Mouse (Mus musculus): ENCODE measurements around the gene Dnah8. TPM values are rescaled to one million over a fixed set of nuclear protein-coding genes. Genes with fewer than 3 reads are reported as not detected.

Dnah8 gene
- polyA plus RNA-seq, 1 experiment from 2014 or later, result 0.35 TPM

DNA sequence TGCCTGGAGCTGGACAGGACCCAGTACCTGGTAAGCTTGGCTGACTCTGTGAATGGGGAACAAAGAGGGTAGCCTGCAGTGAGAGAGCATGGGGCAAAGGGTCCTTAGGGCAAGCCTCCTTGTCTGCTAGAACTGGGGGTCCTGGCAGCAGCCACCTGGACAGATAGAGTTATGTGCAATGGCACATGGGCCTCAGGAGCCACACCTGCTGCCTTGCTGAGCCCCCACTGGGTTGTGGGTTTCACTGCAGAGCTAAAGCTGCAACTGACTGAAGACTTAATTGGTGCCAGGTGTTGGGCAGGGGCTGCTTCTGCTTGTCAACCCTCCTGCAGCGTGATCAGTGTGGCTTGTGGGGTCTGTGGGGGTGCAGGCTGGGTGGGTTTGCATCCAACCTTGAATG lies 267.9 kb downstream of the Dnah8 start:
- Histone ChIP-seq H3K9ac (ENCODE audit: low read depth, low read length) (no peak overlapping the region), H3K9me3 (ENCODE audit: control insufficient read depth) (no peaks in the 10 kb centered on the region), H3K4me3 (ENCODE audit: low read depth, low read length) (no peak overlapping the region), H3K27me3 (replicated peaks; ENCODE audit: control insufficient read depth, insufficient read depth, low read length) (no peaks in the 10 kb centered on the region), H3K36me3 (ENCODE audit: control insufficient read depth, insufficient read depth) (no peaks in the 10 kb centered on the region), H3K4me2 (replicated peaks; ENCODE audit: low read depth) (no peak overlapping the region), H3K27ac (ENCODE audit: low read depth, low read length) (no peak overlapping the region), H3K4me1 (replicated peaks; ENCODE audit: control insufficient read depth, insufficient read depth, low read length) (no peaks in the 10 kb centered on the region)
- ATAC-seq, result no peak
- no peak for TF ChIP-seq CTCF (IDR thresholded peaks at IDR 0.05; ENCODE audit: low read depth)
- 47% methylated on average over 1 of the region's 1 CpGs for WGBS

DNA sequence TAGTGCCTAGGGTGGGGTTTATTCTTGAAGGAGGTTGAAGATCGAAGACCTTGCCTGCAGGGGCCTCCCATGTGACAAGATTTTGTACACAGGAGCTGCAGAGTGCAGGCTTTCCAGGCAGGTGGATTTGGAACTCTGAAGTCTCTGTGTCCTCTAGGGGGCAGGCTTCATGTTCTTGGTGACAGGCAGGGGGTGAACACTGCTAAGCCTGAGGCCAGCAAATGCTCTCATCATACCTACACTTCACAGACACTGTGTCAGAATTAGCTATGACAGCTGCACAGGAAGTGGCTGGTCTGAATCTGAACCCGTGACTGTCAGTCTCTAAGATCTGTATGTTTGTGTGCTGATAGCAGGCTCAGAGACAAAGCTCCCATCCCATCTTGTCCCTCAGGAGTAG lies 268.6 kb downstream of the Dnah8 start:
- H3K4me2 ChIP-seq (replicated peaks; ENCODE audit: low read depth), result no peak overlapping the region
- ATAC-seq, result no peak
- TF ChIP-seq CTCF (IDR thresholded peaks at IDR 0.05; ENCODE audit: low read depth), result peak; percentile 49
- no peak overlapping the region for H3K27ac ChIP-seq (ENCODE audit: low read depth, low read length)
- WGBS, result 21% methylated on average over 2 of the region's 2 CpGs
- H3K4me3 ChIP-seq (ENCODE audit: low read depth, low read length), result no peak overlapping the region
- H3K9me3 ChIP-seq (ENCODE audit: control insufficient read depth), result no peaks in the 10 kb centered on the region
- H3K27me3 ChIP-seq (replicated peaks; ENCODE audit: control insufficient read depth, insufficient read depth, low read length), result no peaks in the 10 kb centered on the region
- H3K4me1 ChIP-seq (replicated peaks; ENCODE audit: control insufficient read depth, insufficient read depth, low read length), result no peaks in the 10 kb centered on the region
- H3K9ac ChIP-seq (ENCODE audit: low read depth, low read length), result no peak overlapping the region
- no peaks in the 10 kb centered on the region for H3K36me3 ChIP-seq (ENCODE audit: control insufficient read depth, insufficient read depth)

DNA sequence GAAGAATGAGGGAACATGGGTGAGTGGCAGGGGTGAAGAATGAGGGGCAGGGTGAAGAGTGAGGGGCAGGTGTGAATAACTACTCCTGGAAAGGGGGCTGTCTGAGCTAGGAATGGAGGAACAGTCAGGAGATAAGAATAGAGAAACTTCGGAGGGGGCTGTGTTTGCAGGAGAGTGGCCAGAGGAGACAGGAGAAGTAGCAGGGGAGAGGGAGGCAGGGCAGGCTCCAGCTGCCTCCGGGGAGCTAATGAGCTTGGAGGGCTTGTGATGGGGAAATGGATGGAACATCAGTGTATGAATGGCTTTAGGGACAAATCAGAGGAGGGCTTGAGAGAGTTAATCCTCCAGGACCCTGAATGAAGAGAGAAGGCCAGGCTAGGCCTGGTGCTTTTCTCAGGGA lies 272.9 kb downstream of the Dnah8 start:
- Histone ChIP-seq H3K9ac (ENCODE audit: low read depth, low read length) (no peak overlapping the region), H3K4me1 (replicated peaks; ENCODE audit: control insufficient read depth, insufficient read depth, low read length) (no peaks in the 10 kb centered on the region), H3K9me3 (ENCODE audit: control insufficient read depth) (no peaks in the 10 kb centered on the region), H3K27me3 (replicated peaks; ENCODE audit: control insufficient read depth, insufficient read depth, low read length) (peaks cover 18% of the 10 kb centered on the region), H3K4me2 (replicated peaks; ENCODE audit: low read depth) (no peak overlapping the region), H3K27ac (ENCODE audit: low read depth, low read length) (no peak overlapping the region), H3K36me3 (ENCODE audit: control insufficient read depth, insufficient read depth) (no peaks in the 10 kb centered on the region), H3K4me3 (ENCODE audit: low read depth, low read length) (no peak overlapping the region)
- ATAC-seq, result no peak
- TF ChIP-seq CTCF (IDR thresholded peaks at IDR 0.05; ENCODE audit: low read depth), result no peak
- WGBS, result 14% methylated on average over 2 of the region's 2 CpGs

- no peaks in the 10 kb centered on the region for H3K36me3 ChIP-seq (ENCODE audit: control insufficient read depth, insufficient read depth)
- WGBS, result under 1% methylated on average over 37 of the region's 37 CpGs
- peak within 1 kb of the TSS; percentile 37 for H3K4me3 ChIP-seq (ENCODE audit: low read depth, low read length)
- H3K4me2 ChIP-seq (replicated peaks; ENCODE audit: low read depth), result peak within 1 kb of the TSS; percentile 74
- ATAC-seq, result 0 out of 2 replicates have a peak, but pooled peaks have one; percentile 16
- TF ChIP-seq CTCF (IDR thresholded peaks at IDR 0.05; ENCODE audit: low read depth), result no peak
- H3K27me3 ChIP-seq (replicated peaks; ENCODE audit: control insufficient read depth, insufficient read depth, low read length), result peaks cover 23% of the 10 kb centered on the region
- no peaks in the 10 kb centered on the region for H3K9me3 ChIP-seq (ENCODE audit: control insufficient read depth)
- H3K4me1 ChIP-seq (replicated peaks; ENCODE audit: control insufficient read depth, insufficient read depth, low read length), result no peaks in the 10 kb centered on the region
- H3K27ac ChIP-seq (ENCODE audit: low read depth, low read length), result no peak within 1 kb of the TSS
- no peak within 1 kb of the TSS for H3K9ac ChIP-seq (ENCODE audit: low read depth, low read length)
These were observed 277.5 kb downstream of the Dnah8 start, which contains the start of gene Glp1r for GRCm38 (mm10) chr17:30901627-30902026. Gene Glp1r (plus strand): TSS chr17:30901817.

GRCm38 (mm10) chr17:30904096-30904495 lies 279.9 kb downstream of the Dnah8 start:
- 35% methylated on average over 2 of the region's 2 CpGs for WGBS
- peaks cover 23% of the 10 kb centered on the region for H3K27me3 ChIP-seq (replicated peaks; ENCODE audit: control insufficient read depth, insufficient read depth, low read length)
- no peak for ATAC-seq

GRCm38 (mm10) chr17:30907577-30907976 lies 283.4 kb downstream of the Dnah8 start:
- 57% methylated on average over 4 of the region's 4 CpGs for WGBS
- no peak for TF ChIP-seq CTCF (IDR thresholded peaks at IDR 0.05; ENCODE audit: low read depth)

More at GRCm38 (mm10) chr17:30904096-30904495, 279.9 kb downstream of the Dnah8 start:
- Histone ChIP-seq H3K4me3 (ENCODE audit: low read depth, low read length) (no peak overlapping the region), H3K9ac (ENCODE audit: low read depth, low read length) (no peak overlapping the region), H3K4me1 (replicated peaks; ENCODE audit: control insufficient read depth, insufficient read depth, low read length) (no peaks in the 10 kb centered on the region), H3K27ac (ENCODE audit: low read depth, low read length) (no peak overlapping the region), H3K36me3 (ENCODE audit: control insufficient read depth, insufficient read depth) (no peaks in the 10 kb centered on the region), H3K4me2 (replicated peaks; ENCODE audit: low read depth) (no peak overlapping the region), H3K9me3 (ENCODE audit: control insufficient read depth) (no peaks in the 10 kb centered on the region)
- no peak for TF ChIP-seq CTCF (IDR thresholded peaks at IDR 0.05; ENCODE audit: low read depth)

More at GRCm38 (mm10) chr17:30907577-30907976, 283.4 kb downstream of the Dnah8 start:
- Histone ChIP-seq H3K4me1 (replicated peaks; ENCODE audit: control insufficient read depth, insufficient read depth, low read length) (peaks cover under 1% of the 10 kb centered on the region; the same call in 1 of the 2 replicates), H3K4me2 (replicated peaks; ENCODE audit: low read depth) (no peak overlapping the region), H3K9ac (ENCODE audit: low read depth, low read length) (no peak overlapping the region), H3K36me3 (ENCODE audit: control insufficient read depth, insufficient read depth) (no peaks in the 10 kb centered on the region), H3K9me3 (ENCODE audit: control insufficient read depth) (no peaks in the 10 kb centered on the region), H3K4me3 (ENCODE audit: low read depth, low read length) (no peak overlapping the region), H3K27ac (ENCODE audit: low read depth, low read length) (no peak overlapping the region), H3K27me3 (replicated peaks; ENCODE audit: control insufficient read depth, insufficient read depth, low read length) (peaks cover 12% of the 10 kb centered on the region; the same call in 1 of the 2 replicates)
- ATAC-seq, result no peak
